Mouse (Mus musculus) limb, embryonic 14.5 days (tissue): ENCODE results near the gene Mtmr3. TPM values are rescaled to one million over a fixed set of nuclear protein-coding genes. Genes with fewer than 3 reads are reported as not detected.

Experiments
- ATAC-seq: fragments of 200-750 bp; cut with Nextera tagmentation; 2 replicates; pipeline ENCODE4 v1.8.0; 2017; ENCODE audit warnings: low read depth, moderate number of reproducible peaks, moderate TSS enrichment; ENCODE audit not compliant: low FRiP score
- DNase-seq: peaks from one replicate; pipeline ENCODE4 v3.0.0-alpha.2; 2015; ENCODE audit warnings: low spot score
- H3K27ac ChIP-seq: fragments of 300-500 bp; sonication (generic); replicated peaks from 2 replicates; pipeline ENCODE4 v1.5.1; 2014; ENCODE audit warnings: low read depth, mild to moderate bottlenecking, low read length, moderate library complexity, mixed read lengths
- H3K27me3 ChIP-seq: fragments of 300-500 bp; sonication (generic); 2 replicates; pipeline ENCODE4 v1.6.1; 2014; ENCODE audit warnings: low read length, mixed read lengths; ENCODE audit not compliant: control insufficient read depth, insufficient read depth
- H3K36me3 ChIP-seq: fragments of 300-500 bp; sonication (generic); 2 replicates; pipeline ENCODE4 v1.6.1; 2014; ENCODE audit warnings: mild to moderate bottlenecking, low read length, moderate library complexity, mixed read lengths; ENCODE audit not compliant: control insufficient read depth, insufficient read depth
- H3K4me1 ChIP-seq: fragments of 300-500 bp; sonication (generic); 2 replicates; pipeline ENCODE4 v1.6.1; 2014; ENCODE audit warnings: antibody characterized with exemption, low read length, mixed read lengths; ENCODE audit not compliant: control insufficient read depth, insufficient read depth
- H3K4me2 ChIP-seq: fragments of 300-500 bp; sonication (generic); replicated peaks from 2 replicates; pipeline ENCODE4 v1.6.1; 2014; ENCODE audit warnings: low read depth, mild to moderate bottlenecking, low read length, moderate library complexity; ENCODE audit not compliant: severe bottlenecking
- H3K4me3 ChIP-seq: fragments of 300-500 bp; sonication (generic); replicated peaks from 2 replicates; pipeline ENCODE4 v1.5.1; 2014; ENCODE audit warnings: low read length
- H3K9ac ChIP-seq: fragments of 300-500 bp; sonication (generic); 2 replicates; pipeline ENCODE4 v1.6.1; 2014; ENCODE audit warnings: mild to moderate bottlenecking, low read depth, low read length, moderate library complexity; ENCODE audit not compliant: severe bottlenecking
- H3K9me3 ChIP-seq: fragments of 300-500 bp; sonication (generic); 2 replicates; pipeline ENCODE4 v1.6.1; 2016; ENCODE audit warnings: low read length; ENCODE audit not compliant: control insufficient read depth
- POLR2A ChIP-seq: fragments of 200-500 bp; IDR thresholded peaks from 2 replicates; pipeline ENCODE4 v1.8.0; 2012; ENCODE audit warnings: inconsistent platforms, mild to moderate bottlenecking, moderate library complexity, borderline replicate concordance; ENCODE audit not compliant: insufficient read depth, insufficient read length; ENCODE audit errors: extremely low read depth
- WGBS: fragments of 180-500 bp; shearing (Covaris S2); extraction: QIAGEN DNeasy Blood & Tissue Kit; methylation state at CpG from one replicate; pipeline ENCODE4 v1.1.7; 2014; 5-methylcytosine and 5-hydroxymethylcytosine counted together
- polyA plus RNA-seq, 2 experiments: library from polyadenylated mRNA; depleted of rRNA in 1 of 2; stranded (reverse) in 1 of 2; unstranded in 1 of 2; fragments of >200 nt; fragmentation: Nextera tagmentation in 1 of 2; extraction: Ambion mirVana in 1 of 2; gene quantifications; 2 replicates each; pipeline versions ENCODE4 v1.2.1 to v1.2.3; 2012 to 2014

Gene Mtmr3
- polyA plus RNA-seq, 2 experiments, result 29.4 to 33.9 TPM

GRCm38 (mm10) chr11:4476184-4476697 is 118.4 kb downstream of the Mtmr3 start:
- no peak overlapping the region for H3K4me2 ChIP-seq
- 87% methylated on average over 4 of the region's 4 CpGs for WGBS
- peaks cover 5% of the 10 kb centered on the region; the same call in 1 of the 2 replicates for H3K4me1 ChIP-seq
- no peak overlapping the region for H3K27ac ChIP-seq
- TF ChIP-seq POLR2A, result no peak
- peaks cover 28% of the 10 kb centered on the region for H3K36me3 ChIP-seq
- H3K4me3 ChIP-seq, result no peak overlapping the region
- ATAC-seq, result no peak
- H3K9ac ChIP-seq, result no peak overlapping the region
- H3K27me3 ChIP-seq, result no peaks in the 10 kb centered on the region
- no peak for DNase-seq
- no peaks in the 10 kb centered on the region for H3K9me3 ChIP-seq

- Histone ChIP-seq H3K9ac (no peak overlapping the region), H3K4me2 (no peak overlapping the region), H3K4me3 (no peak overlapping the region), H3K36me3 (no peaks in the 10 kb centered on the region), H3K9me3 (no peaks in the 10 kb centered on the region), H3K4me1 (peaks cover 5% of the 10 kb centered on the region; the same call in 1 of the 2 replicates), H3K27ac (no peak overlapping the region), H3K27me3 (no peaks in the 10 kb centered on the region)
- DNase-seq (no peak), ATAC-seq (no peak; the same call in 1 of the 2 replicates)
- no peak for TF ChIP-seq POLR2A
- WGBS, result 34% methylated on average over 7 of the region's 7 CpGs
Measured at GRCm38 (mm10) chr11:4472464-4473179, 122.0 kb downstream of the Mtmr3 start.

GRCm38 (mm10) chr11:4471734-4472133 is 122.9 kb downstream of the Mtmr3 start:
- no peak overlapping the region for H3K27ac ChIP-seq
- ATAC-seq, result no peak
- H3K9me3 ChIP-seq, result no peaks in the 10 kb centered on the region
- TF ChIP-seq POLR2A, result no peak
- no peaks in the 10 kb centered on the region for H3K36me3 ChIP-seq
- no peaks in the 10 kb centered on the region for H3K27me3 ChIP-seq
- H3K4me1 ChIP-seq, result peaks cover 5% of the 10 kb centered on the region; the same call in 1 of the 2 replicates
- no peak for DNase-seq
- no peak overlapping the region for H3K4me2 ChIP-seq
- 76% methylated on average over 5 of the region's 5 CpGs for WGBS
- no peak overlapping the region for H3K4me3 ChIP-seq
- no peak overlapping the region for H3K9ac ChIP-seq

GRCm38 (mm10) chr11:4471251-4471650 is 123.4 kb downstream of the Mtmr3 start:
- Histone ChIP-seq H3K4me3 (no peak overlapping the region), H3K9me3 (no peaks in the 10 kb centered on the region), H3K4me2 (no peak overlapping the region), H3K4me1 (peaks cover 5% of the 10 kb centered on the region; the same call in 1 of the 2 replicates), H3K36me3 (no peaks in the 10 kb centered on the region), H3K9ac (no peak overlapping the region), H3K27me3 (no peaks in the 10 kb centered on the region), H3K27ac (no peak overlapping the region)
- DNase-seq, result no peak
- no peak for ATAC-seq
- TF ChIP-seq POLR2A, result no peak

GRCm38 (mm10) chr11:4469091-4469490 is 125.6 kb downstream of the Mtmr3 start:
- no peak overlapping the region for H3K4me2 ChIP-seq
- no peak for TF ChIP-seq POLR2A
- WGBS, result 66% methylated on average over 5 of the region's 5 CpGs

GRCm38 (mm10) chr11:4467436-4467835 is 127.2 kb downstream of the Mtmr3 start:
- no peak overlapping the region for H3K27ac ChIP-seq
- TF ChIP-seq POLR2A, result no peak
- 92% methylated on average over 1 of the region's 1 CpGs for WGBS

More at GRCm38 (mm10) chr11:4469091-4469490, 125.6 kb downstream of the Mtmr3 start:
- no peaks in the 10 kb centered on the region for H3K36me3 ChIP-seq
- DNase-seq (no peak), ATAC-seq (no peak)
- H3K27me3 ChIP-seq, result no peaks in the 10 kb centered on the region
- H3K4me1 ChIP-seq, result peaks cover 5% of the 10 kb centered on the region; the same call in 1 of the 2 replicates
- H3K4me3 ChIP-seq, result no peak overlapping the region
- no peaks in the 10 kb centered on the region for H3K9me3 ChIP-seq
- H3K27ac ChIP-seq, result no peak overlapping the region
- H3K9ac ChIP-seq, result no peak overlapping the region

More at GRCm38 (mm10) chr11:4467436-4467835, 127.2 kb downstream of the Mtmr3 start:
- Histone ChIP-seq H3K4me3 (no peak overlapping the region), H3K4me2 (no peak overlapping the region), H3K4me1 (no peaks in the 10 kb centered on the region), H3K9me3 (no peaks in the 10 kb centered on the region), H3K36me3 (no peaks in the 10 kb centered on the region), H3K9ac (no peak overlapping the region), H3K27me3 (no peaks in the 10 kb centered on the region)
- DNase-seq (no peak), ATAC-seq (no peak)
